Mouse (Mus musculus) monocyte, adult 5-6 weeks (primary cell): Measurements from ENCODE around the gene Tmem185b. TPM values are rescaled to one million over a fixed set of nuclear protein-coding genes. Genes with fewer than 3 reads are reported as not detected.

ENCODE experiments used
- ATAC-seq: fragments of 153-309, 156-312 bp; replicated peaks from 2 replicates; pipeline ENCODE4 v1.8.0; 2017; ENCODE audit warnings: mild to moderate bottlenecking; ENCODE audit not compliant: low TSS enrichment, insufficient number of reproducible peaks, severe bottlenecking, poor library complexity, low FRiP score
- total RNA-seq: library from RNA; stranded (forward); fragments of 200-1000, 200-491, 200-594 nt; gene quantifications from 3 replicates; pipeline ENCODE4 v1.2.3, GENCODE M21; 2017

Tmem185b gene
- total RNA-seq, 1 experiment from 2014 or later = 22.8 TPM

GRCm38 (mm10) chr1:119499456-119499855, 26.5 kb upstream of the Tmem185b start:
- no peak for ATAC-seq

- no peak for ATAC-seq
Observed at GRCm38 (mm10) chr1:119501881-119502280, 24.1 kb upstream of the Tmem185b start.

GRCm38 (mm10) chr1:119502729-119503128, 23.2 kb upstream of the Tmem185b start:
- ATAC-seq = no peak

DNA sequence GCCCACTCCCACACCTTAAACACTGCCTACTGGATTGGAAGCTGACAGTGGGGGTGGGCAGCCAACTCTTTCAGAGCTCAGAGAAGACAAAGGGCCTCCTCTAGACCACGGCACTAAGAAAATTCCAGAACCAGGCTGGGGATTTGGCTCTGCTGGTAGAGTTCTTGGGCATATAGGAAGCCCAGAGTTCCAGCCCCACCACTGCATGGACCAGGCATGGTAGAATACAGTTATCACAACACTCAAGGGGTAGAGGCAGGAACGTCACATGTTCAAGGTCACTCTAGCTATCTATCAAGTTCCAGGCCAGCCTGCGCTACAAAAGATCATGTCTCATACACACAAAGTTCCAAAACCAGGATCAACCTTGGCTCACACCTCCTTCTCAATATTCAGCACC, 22.8 kb upstream of the Tmem185b start:
- ATAC-seq = no peak

DNA sequence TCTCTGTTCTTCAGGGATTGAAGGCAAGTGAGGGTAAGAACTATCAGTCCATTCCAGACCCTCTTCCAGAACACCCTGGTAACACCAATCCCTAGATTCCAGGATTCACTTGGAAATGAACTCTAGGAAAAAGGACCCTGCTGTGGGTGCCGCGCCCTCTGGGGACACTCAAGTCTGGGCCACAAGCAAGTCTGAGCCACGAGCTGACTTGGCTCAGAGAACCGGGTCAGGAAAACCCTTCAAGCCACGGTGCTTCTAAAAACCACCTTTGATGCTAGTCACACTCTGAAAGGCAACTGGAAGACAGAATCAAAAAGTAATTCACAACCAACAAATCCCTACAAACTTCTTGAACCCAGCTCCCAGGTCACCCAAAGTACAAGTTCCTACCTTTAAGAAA, 22.2 kb upstream of the Tmem185b start:
- no peak for ATAC-seq

DNA sequence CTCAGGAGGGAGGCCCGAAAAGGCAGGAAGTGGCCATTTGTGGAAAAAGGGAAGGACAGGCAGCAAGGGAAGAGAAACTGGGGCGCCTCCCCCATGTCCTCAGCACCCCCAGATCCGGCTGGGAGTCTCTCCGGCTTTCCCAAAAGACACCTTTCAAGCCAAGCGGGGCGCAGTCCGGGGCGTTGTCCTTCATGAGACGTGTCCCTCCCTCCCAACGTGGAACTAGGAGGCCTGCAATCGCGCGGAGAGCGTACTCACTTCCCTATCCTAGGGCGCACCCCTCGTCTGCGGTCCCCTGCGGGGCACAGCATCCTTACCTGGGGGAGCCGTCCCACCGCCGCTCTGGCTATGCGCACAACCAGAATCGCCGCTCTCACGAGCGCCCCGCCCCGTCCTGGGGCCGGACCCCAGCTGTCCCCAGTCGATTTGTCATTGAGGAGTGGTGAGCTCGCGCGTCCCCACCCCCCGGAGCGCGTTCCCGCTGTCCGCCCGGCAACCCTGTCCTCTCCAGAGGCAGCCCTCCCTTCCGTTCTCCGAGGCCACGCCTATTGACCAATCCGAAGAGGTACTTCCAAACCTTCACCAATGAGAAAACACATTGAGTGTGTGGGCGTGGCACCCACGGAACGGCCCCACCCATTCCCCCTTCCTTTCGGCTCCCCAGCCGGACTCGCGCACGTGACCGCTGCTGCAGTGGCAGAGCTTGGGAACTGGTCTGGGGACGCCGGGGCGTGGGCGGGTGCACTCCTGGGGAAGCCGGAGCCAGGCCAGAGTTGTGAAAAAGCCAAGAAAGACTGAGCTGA, 21.5 kb upstream of the Tmem185b start, which contains the start of gene Ralb:
Gene Ralb (minus strand): TSS at position 535 of the 803 bp plus-strand sequence.
- ATAC-seq = peak; percentile 96

GRCm38 (mm10) chr1:119505951-119506350, 20.0 kb upstream of the Tmem185b start:
- no peak for ATAC-seq

- ATAC-seq = no peak
Observed at GRCm38 (mm10) chr1:119508548-119508947, 17.4 kb upstream of the Tmem185b start.

GRCm38 (mm10) chr1:119509474-119509873, 16.5 kb upstream of the Tmem185b start:
- ATAC-seq = no peak

DNA sequence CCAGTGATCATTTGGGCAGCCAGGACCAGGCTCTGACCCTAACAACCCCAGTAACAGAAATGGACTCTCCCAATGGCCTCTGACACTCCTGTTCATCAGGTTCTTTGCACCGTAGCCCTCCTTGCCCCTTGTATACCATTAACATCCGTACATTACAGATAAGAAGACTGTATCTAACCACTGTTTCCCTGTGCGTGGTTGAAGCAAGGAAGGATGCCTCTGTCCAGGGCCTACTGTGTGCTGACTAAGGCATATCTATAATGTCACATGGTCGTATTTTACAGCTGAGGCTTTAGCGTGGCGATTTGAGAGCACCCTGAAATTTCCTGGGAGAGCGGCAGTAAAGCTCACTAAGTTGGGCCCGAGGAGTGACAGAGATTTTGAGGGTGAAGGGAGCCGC, 15.6 kb upstream of the Tmem185b start:
- ATAC-seq = no peak

GRCm38 (mm10) chr1:119510857-119511256, 15.1 kb upstream of the Tmem185b start:
- no peak for ATAC-seq

DNA sequence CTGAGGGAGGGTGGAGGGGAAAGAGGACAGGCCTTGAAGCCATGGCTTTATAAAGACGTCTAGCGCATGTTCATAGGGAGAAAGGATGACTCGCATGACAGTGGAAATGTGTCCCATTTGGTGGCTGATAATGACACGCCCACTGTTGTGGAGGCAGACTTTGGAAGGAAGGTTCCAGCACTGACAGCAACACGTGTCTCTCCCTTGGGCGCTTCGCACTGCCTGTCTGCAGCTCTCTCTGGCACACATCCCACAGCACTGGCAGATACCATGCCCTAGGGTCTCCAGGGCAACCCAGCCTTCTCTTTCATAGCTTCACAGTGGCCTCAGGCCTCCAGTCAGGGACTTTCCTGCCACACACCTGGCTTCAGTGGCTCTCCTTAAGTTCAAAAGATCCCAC, 7.9 kb upstream of the Tmem185b start:
- no peak for ATAC-seq

DNA sequence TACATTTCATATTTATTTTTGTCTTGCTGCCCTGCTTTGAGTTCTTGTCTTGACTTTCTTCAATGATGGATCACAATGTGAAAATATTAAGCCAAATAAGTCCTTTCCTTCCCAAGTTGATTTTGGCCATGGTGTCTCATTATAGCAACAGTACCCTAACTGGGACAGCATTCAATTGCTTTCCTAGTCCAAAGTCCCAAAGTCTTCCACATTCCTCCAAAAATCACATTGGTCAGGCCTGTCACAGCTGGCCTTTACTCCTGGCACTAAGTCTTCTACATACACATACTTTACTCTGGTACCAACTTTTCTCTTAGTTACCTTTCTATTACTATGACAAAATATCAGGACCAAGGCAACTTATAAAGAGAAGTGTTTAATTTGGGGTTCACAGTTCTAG, 7.2 kb upstream of the Tmem185b start:
- no peak for ATAC-seq

GRCm38 (mm10) chr1:119519286-119519685, 6.7 kb upstream of the Tmem185b start:
- ATAC-seq = no peak

DNA sequence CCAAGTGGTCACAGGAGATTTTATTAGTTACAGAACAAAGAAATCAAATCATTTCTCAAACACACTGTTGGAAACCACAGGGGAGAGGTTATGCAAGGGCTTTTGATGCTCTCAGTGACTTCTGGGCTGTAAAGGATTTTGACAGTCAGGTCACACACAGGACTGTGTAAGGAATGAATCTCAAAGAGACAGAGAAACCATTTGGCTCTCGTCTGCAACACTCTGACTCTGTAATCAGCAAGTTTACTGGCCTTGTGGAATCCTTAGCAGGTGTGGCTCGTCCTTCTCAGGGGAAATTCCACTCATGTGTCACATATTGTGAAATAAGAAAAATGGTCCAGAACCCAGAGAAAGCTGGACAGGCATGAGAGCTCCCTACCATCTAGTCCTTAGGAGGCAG, 4.9 kb upstream of the Tmem185b start:
- no peak for ATAC-seq

- ATAC-seq = no peak
Observed at GRCm38 (mm10) chr1:119521681-119522080, 4.3 kb upstream of the Tmem185b start.

DNA sequence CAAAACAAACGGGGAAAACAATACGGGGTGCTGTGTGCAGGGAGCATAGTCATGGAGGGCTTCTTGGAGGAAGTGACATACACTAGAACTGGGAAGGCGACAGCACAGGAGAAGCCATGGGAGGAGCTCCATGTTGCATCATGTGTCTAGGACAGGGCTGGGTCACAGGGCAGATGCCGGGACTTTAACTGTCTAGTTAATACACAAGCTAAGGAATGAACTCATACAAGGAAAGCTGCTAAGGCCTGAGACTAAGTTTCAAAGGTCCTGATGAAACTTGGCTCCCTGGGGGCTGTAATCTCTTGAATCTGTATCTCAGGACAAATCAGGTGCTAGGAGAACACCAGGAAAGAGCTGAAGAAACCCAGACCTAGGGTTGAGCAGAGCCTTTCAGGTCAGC, 3.2 kb upstream of the Tmem185b start:
- no peak for ATAC-seq

DNA sequence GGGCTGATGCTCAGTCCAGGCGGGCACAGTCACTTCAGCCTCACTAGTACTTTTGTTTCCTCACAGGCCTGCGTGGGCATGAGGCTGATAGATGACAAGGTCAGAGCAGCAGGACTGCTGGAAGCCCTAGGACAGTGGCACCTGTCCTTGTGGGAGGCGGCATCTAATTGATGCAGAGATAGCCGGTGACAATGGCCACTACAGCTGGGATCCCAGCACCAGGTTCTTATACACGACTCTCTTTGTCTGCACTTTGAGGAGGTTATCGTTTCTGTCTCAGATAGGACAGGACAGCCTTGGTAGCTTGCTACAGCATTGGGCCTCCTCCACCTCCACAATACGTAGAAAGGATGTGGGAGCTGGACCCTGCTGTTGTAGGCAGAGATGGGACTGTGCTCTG, 2.6 kb upstream of the Tmem185b start:
- ATAC-seq = no peak

DNA sequence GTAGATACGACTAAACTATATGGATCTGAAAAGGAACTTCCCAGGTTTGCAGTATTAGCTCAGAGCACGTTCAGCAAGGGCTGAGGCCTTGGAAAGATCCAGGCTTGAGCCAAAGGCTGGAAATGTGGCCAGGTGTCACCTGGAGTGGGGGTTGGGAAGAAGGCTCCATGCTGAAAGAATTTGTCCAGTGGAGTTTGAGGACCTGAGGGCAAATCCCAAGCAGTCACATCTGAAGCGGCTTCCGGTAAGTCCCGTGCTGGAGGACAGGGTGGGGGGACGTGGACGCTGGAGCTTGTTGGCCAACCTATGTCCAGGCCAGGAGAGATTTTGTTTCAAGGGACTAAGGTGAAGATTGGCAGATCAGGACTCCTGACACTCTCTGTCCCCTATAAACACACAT, 2.1 kb upstream of the Tmem185b start:
- ATAC-seq = no peak

DNA sequence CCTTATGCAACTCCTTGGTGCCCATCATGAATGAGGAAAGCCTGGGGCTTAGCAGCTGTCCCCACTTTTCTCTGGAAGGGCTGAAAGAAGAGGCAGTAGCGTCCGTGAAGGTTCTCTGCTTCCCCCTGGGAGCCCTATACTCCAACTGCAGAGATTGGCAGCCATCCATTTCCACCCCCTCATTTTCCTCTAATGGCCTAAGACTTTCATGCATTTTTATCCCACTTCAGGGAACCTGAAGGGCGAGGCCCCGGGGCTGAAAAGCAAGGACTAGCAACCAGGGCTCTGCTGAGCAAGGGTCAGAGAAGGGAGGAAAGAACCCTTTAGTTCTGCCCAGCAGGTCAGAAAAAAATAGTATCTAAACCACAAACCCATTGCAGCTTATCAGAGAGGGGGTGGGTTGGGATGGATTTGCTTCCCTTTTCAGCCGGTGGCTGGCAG, 936 bp upstream of the Tmem185b start:
- no peak for ATAC-seq

GRCm38 (mm10) chr1:119530941-119531340, 5.0 kb downstream of the Tmem185b start:
- no peak for ATAC-seq
